Mouse (Mus musculus) ovary, adult 18-20 months (tissue): ENCODE measurements around the gene Rgs7.

ENCODE experiments used
- DNase-seq: peaks from one replicate; pipeline ENCODE4 v3.0.0; 2022; ENCODE audit warnings: low spot score, mixed read lengths

Rgs7 gene

GRCm38 (mm10) chr1:175491861-175492682 lies at the start of gene Rgs7:
TSS of gene Rgs7 (minus strand) at chr1:175492500.
- DNase-seq, result peak; percentile 21

DNA sequence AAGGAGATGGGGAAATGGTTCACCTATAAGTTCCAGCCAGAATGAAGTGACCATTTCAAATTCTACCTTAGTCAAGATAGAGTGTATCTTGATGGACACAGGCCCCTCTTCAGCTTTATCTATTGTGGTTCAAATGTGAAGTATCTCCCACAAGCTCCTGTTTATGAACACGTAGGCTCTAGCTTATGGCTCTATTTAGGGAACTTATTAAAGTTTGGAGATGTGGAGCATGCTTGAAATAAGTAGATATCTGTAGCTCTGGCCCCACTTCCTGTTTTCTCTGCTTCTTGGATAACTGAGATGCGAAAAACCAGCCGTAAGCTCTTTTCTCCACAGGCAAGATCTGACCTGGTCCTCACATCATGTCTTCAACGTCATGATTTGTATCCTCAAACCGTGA lies 48.4 kb upstream of the Rgs7 start:
- DNase-seq, result no peak

- no peak for DNase-seq
These were observed 45.0 kb upstream of the Rgs7 start for GRCm38 (mm10) chr1:175537321-175537720.

DNA sequence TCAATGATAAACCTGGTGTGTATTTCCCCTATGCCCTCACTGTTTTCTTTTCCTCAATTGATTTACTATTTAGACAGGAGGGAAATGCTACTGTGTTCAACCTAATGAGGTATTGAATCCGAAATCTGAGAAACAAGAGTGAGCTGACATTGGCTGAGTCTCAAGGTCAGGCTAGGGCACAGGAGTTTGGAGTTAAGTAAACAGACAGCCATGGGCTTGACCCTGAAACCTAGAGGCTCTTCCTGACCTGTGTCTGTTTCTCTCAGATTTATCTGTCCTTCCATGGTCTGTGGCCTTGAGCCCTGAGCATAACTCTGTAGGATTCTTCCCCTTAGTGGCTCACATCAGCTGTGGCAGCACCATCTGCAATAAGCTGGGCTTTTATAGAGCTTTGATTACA lies 37.6 kb upstream of the Rgs7 start:
- DNase-seq, result peak; percentile 44

- DNase-seq, result no peak
These were observed 32.5 kb upstream of the Rgs7 start for GRCm38 (mm10) chr1:175524626-175525294.

DNA sequence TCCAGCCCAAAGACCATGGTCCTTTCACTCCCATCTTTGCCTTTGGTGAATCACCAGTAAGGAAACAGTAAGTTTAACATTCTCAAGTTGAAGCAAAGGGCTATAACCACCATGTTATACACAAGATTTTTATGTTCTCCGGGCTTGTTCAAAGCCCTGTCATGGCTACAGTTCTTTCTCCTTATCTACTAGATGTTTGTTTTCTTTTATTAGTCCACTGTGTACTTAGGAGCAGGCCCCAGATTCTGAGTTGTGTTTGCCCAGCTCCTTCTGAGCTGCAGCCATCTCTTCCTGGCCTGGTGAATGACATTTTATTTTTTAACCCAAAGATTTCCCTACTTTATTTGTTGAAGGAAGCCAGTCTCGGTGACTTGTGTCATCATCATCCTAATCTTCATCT lies 31.3 kb upstream of the Rgs7 start:
- DNase-seq, result no peak

DNA sequence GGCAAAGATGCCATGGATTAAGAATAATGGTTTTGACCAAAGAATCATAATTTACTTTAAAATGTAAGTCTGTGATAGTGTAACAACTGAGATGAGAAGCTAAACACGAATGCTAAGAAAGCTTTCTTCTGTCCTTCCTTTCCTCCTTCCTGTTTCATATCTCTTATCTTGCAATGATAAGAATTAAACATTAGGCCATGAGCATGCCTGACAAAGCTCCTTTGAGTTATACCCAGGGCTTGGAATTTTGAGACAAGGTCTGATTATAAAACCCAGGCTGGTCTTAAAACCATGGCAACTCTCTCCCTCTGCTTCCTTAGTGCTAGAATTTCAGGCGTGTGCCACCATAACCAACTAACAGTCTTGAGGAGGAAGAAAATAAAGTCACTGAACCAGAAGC lies 22.2 kb upstream of the Rgs7 start:
- no peak for DNase-seq

GRCm38 (mm10) chr1:175512173-175512572 lies 19.9 kb upstream of the Rgs7 start:
- DNase-seq, result no peak

- no peak for DNase-seq
These were observed 17.7 kb upstream of the Rgs7 start for GRCm38 (mm10) chr1:175509989-175510388.

DNA sequence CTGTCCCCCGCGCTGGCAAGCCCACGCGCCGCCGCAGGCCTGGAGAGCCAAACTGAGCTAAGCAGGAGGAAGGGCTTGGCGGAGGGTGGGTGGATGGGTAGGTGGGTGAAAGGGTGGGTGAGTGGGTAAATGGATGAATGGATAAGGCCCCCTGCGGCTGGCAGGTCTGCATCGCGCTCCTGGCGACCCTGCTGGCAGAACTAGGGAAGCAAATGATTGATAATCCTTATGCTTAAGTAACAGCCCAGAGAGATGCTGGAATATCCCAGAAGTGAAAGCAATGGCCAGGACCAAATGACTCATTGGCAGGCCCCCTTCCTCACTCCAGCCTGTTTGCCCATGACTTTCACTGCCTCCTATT lies 363 bp upstream of the Rgs7 start:
- DNase-seq, result no peak

GRCm38 (mm10) chr1:175491511-175491860 lies 814 bp downstream of the Rgs7 start:
- DNase-seq, result no peak

DNA sequence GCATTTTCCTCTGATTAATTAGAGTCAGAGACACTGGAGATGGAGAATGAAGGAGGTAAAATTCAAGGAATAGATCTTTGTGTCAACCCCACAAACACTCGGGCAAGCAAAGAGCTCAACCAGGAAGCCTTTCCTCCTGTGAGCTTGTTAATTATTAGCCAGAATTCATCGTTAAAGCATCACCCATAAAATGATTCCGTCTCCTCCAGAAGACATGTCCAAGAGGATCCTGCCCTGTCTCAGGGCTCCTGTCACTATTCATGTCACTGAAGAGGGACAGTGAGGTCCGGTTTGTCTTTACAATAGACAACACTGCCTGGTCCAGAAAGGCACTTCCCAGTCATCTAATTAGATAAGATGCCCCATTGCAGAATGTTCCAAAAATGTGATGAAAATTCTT lies 7.2 kb downstream of the Rgs7 start:
- DNase-seq, result no peak

DNA sequence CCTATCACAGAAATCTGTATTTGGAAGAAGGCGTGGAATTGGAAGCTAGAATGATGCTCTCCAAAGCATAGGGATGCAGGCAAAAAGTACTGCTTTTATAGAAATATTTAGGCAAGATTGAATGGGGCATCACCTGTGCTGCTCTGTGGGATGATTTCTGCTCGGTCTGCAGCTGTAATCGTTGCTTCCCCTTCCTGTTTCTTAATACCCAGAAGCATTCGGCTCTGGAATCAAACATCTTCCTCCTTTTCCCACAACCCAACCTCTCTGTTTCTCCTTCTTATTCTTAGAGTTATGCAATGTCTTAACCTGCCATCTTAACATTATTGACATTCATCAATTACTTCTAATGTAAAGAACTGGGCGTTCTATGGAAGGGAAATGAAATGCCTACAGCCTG lies 19.2 kb downstream of the Rgs7 start:
- no peak for DNase-seq

DNA sequence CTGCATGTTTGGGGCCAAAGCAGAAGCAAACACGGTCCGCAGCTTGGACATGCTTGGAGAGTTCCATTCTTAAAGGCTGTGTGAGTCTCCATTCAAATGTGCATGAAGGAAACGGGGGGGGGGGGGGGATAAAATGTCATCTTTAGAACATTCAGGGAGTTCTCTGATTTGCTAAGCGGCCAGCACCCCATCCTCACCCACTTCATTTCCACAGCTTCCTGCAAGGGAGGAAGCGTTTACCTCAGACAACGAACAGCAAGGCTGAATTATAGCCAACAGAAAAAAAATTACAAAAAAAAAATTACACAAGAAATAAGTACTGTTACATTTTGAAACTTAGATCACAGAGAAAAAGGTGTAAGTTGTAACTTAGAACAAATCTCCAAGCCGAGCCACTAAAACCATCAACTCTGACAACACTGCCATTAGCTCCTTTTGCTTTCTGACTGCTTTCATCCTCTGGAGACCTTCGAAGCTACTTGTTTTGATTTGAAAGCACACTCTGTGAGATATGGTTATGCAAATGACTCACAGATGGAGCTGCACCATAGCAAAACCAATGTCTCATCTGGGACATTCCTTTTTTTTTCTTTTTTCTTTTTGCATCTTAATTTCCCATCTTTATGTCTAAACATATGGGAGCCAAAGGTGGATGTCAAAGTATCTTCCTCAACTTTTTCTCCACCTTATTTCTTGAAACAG lies 23.1 kb downstream of the Rgs7 start:
- no peak for DNase-seq

- no peak for DNase-seq
These were observed 27.7 kb downstream of the Rgs7 start for GRCm38 (mm10) chr1:175464566-175464965.

GRCm38 (mm10) chr1:175462351-175462750 lies 29.9 kb downstream of the Rgs7 start:
- DNase-seq, result no peak

DNA sequence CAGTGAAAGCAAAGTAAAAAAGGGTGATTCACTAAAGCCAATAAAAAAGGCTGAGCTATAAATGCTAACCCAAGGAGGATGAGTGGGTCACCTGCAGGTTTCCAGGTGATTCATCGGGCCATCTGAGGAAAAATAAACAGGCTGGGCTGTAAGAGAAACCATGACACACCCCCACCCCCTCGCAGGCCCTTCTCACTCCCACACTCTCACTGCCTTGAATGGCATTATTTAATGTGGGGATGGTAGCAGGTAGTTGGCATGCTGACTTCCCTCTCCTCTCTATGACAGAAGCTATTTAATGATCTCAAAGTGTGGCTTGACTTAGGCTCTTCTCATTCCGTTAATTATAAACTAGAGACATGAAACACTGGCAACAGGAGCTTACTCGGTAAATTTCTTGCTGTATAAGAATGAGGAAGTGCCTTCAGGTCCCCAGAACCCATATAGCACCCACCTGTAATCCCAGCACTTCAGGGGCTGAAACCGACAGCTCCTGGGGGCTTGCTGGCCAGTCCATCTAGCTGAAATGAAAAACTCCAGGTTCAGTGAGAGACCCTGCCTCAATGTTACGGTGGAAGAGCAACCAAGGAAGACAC lies 38.2 kb downstream of the Rgs7 start:
- DNase-seq, result no peak

GRCm38 (mm10) chr1:175448017-175448416 lies 44.3 kb downstream of the Rgs7 start:
- DNase-seq, result no peak

DNA sequence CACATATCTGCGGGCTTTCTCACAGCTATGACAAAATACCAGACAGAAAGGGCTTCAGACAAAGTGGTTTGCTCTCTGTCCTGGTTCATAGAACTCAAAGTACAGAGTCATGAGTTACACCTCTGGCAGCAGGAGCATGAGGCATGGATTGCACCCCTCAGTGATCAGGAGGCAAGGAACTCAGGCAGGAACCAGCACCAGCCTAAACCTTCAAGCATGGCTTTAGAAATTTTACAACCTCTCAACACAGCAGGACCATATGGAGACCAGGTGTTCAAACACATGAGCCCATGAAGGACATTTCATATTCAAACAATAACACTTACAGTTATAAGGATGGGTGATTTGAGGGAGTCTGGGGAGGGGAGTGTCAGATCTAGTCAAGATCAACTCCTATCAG lies 49.4 kb downstream of the Rgs7 start:
- DNase-seq, result no peak

DNA sequence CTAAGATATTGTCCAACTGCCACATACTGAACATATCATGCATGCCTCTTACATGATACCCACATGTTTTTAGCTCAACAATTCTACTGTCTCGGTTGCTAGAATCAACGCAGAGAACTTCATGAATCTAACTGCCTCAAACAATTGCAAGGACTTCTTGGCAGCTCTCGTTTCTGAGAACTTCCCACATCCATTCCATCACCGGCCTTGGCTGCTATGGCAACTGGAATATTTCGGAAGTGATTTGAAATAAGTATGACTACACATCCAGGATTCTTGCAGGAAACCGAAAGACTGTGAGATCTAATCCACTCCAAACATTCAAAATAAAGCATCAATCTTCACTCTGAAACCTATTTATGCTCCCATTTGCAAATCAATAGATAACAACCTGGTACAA lies 50.3 kb downstream of the Rgs7 start:
- no peak for DNase-seq

DNA sequence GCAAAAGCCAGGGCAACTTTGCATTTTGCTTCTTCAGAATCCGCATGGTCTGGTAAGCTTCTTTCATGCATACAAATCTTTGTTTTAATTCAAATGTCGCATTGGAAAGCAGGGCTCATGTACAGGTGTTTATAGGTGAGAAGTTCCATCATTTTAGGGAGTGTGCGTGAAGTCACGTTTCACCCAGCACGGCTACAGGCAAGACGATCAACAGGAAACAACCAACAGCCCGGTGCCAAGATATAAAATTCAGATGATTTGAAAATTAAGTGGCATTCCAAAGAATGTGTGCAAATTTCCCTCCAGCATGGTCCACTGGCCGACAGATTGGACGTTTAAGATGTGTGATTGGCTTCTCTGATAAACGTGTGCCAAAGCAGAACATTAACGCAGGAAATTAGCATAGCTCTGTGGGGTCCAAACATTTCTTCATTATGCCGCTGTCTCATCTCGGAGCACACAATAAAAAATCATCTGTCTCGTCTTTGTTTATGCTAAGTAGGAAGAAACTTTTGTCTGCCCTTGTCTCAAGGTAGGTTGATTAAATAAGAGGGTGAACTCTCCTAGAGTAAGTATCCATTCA lies 58.6 kb downstream of the Rgs7 start:
- DNase-seq, result no peak

DNA sequence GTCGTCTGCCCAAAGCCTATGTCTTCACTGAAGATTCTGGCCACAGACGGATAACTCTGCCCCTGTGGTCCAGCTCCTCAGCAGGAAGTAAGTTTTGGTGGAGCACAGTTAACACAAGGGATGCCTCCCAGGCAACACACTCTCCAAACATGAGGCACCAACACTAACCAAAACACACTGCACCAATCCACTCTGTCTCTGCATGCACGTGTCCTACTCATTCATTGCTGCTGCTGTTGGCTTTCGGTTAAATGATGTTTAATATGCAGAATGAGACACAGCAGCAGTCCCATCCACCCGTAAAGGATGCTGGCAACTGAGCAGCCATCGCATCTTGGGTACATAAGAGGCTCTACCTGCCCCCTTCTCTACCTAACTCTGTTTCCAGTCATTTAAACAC lies 59.2 kb downstream of the Rgs7 start:
- no peak for DNase-seq
